Mouse (Mus musculus) layer of hippocampus, adult 9-10 months (tissue): ENCODE measurements around the gene Rps6kc1.

Source experiments
- DNase-seq: peaks from one replicate; pipeline ENCODE4 v3.0.0; 2022; ENCODE audit warnings: low spot score

The Rps6kc1 gene

DNA sequence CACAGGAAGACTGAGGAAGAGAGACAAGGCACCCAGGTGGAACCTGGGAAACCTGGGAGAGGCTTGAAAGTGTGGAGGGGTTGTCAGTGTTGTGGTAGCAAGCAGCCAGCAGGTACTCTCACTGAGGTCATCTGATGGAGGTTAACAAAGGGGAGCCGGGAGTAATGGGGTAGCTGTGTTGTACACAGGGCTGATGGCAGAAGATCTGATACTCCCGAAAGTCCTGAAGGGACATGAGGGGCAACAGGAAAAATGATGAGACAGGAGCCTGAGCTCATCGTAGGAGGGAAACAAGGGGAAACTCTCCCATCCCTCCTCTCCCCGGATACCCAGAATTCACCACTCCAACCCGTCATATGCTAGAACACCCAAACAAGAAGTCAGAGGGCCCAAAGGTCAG lies 244.2 kb downstream of the Rps6kc1 start:
- DNase-seq = no peak

GRCm38 (mm10) chr1:190665490-190665875 lies 246.1 kb downstream of the Rps6kc1 start:
- DNase-seq = no peak

DNA sequence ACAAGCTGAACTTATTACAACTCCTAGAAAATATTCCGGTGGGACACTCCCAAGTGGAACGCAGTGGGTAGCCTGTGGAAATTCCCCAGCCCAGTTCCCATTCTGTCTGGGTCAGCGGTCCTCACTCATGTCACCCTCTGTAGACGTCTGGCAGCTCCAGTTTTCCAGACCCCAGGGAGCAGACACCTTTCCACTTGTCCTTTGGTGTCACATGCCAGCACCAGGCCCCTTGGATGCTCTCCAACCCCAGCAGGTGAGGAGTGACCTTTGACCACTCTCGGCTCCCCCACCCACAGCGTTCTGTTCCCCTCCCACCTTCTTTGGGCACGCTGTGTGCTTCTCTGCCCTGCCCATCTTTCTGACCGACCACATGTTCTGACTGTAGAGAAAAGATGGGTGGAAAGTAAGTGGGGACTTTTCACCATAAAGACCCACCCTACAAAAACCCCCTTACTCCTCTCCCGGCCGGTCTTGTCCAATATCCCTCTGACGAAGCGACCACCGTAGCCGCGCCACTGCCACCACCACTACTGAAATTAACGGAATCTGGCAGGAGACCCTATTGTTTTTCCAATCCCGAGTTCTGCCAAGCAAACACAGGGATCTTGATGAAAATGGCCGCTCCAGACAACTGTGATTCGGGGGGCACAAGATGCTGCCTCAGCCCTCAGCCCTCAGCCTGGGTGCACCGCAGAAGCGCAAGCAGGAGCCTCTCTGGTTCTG lies 246.6 kb downstream of the Rps6kc1 start:
- DNase-seq = no peak

GRCm38 (mm10) chr1:190663996-190664395 lies 247.6 kb downstream of the Rps6kc1 start:
- DNase-seq = no peak

GRCm38 (mm10) chr1:190662736-190663135 lies 248.8 kb downstream of the Rps6kc1 start:
- DNase-seq = no peak

DNA sequence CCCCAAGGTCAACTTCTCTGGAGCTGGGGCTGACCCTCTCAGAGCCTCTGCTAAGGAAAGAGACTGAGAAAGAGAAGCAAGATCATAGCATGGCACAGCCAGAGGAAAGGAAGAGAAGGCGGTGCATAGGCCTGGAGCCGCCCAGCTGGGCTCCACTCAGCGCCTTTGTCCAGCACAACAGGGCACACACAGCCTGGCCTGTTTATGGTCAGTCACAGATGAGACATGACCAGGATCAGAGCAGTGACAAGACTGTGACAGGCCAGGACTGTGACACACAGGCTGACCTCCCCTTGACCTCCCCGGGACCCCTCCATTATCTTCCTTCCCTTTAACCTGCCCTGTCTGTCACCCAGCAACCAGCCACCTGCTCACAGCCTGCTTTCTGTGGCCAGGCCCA lies 249.8 kb downstream of the Rps6kc1 start:
- no peak for DNase-seq

DNA sequence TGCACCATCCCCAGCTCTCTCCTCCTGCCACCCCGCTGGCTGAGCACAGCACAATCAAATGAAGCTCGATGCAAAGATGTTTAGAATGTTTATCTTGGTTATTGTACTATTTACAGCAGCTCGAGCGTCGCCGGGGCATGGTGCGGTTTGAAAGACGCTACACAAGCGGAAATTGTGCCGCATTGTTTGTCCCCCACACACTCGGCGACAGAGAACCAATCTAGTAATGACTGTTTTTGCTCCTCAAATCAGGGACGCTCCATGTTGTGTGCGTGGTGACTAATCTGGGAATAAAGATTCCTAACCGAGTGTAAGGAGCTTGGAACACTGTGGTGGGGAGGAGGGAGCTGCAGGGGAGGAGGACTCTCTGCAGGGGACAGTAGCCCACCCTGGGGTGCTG lies 250.3 kb downstream of the Rps6kc1 start:
- no peak for DNase-seq

GRCm38 (mm10) chr1:190659722-190660502 lies 251.7 kb downstream of the Rps6kc1 start:
- DNase-seq = no peak

DNA sequence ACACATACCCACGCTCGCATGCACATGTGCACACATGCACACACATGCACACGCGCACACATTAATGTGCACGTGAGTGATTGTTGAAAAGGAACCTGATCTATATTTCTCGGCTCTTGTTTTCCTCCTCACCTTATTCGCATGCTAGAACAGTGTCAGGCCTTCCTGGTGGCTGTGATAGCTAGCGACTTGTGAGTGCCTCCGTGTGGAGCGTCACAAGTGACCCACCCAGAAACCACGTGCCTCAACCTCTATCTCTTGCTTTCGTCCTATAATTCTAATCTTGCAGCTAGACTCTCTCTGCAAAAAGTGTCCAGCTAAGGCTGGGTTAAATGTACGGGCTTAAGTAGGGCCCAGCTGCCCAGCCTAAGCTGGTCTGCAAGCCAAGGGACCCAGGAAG lies 253.3 kb downstream of the Rps6kc1 start:
- no peak for DNase-seq

GRCm38 (mm10) chr1:190656089-190656488 lies 255.5 kb downstream of the Rps6kc1 start:
- no peak for DNase-seq

DNA sequence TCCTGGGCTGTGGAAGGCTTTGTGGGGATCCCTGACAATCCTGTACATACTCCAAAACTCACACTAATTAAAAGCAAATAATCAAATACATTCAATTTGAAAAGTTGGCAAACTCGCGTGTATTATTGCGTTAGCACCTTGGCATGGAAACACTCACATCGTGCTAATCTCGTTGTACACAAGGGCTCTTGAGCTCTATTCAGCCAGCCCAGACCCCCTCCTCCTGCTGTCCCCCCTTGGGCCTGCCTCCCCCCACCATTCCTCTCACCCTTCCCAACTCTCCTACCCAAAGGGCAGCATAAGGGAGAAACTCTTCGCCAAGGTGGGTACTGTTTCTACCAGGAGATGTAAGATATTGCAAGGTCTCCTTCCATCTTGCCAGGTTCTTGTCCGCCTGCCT lies 255.9 kb downstream of the Rps6kc1 start:
- no peak for DNase-seq

- DNase-seq = no peak
These were observed 256.5 kb downstream of the Rps6kc1 start for GRCm38 (mm10) chr1:190655081-190655480.

GRCm38 (mm10) chr1:190654694-190655001 lies 256.9 kb downstream of the Rps6kc1 start:
- no peak for DNase-seq

GRCm38 (mm10) chr1:190653989-190654693 lies 257.4 kb downstream of the Rps6kc1 start:
- no peak for DNase-seq

GRCm38 (mm10) chr1:190653081-190653480 lies 258.5 kb downstream of the Rps6kc1 start:
- DNase-seq = no peak
